Mouse (Mus musculus): ENCODE data around the gene Rnf43. TPM values are rescaled to one million over a fixed set of nuclear protein-coding genes. Genes with fewer than 3 reads are reported as not detected.
A peak's percentile ranks its signal among the peaks of the same experiment; 100 is the strongest.

Gene Rnf43
- polyA plus RNA-seq, 1 experiment from 2014 or later = 5.3 TPM

DNA sequence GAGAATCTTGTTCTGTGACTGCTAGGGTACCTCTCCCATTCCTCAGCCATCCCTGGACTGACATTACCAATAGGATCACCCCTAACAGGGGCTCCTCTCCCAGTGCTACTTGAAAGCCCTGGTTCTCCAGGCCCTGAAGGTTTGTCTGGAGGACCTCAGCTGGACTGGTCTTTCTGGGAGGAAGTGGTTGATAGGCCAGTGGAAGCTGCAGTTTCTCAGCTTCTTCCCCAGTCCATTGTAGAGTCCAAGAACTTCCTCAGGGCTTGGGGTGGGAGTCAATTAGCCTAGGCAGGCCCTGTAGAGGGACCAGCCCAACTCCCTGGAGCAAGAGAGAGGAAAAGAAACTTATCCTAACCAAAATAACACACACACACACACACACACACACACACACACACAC lies 63.0 kb downstream of the Rnf43 start:
- H3K9ac ChIP-seq (ENCODE audit: low read depth, low read length) = no peak overlapping the region; the same call in 1 of the 2 replicates
- H3K4me3 ChIP-seq (ENCODE audit: low read depth, low read length) = no peak overlapping the region
- ATAC-seq (ENCODE audit: low read depth) = no peak
- DNase-seq (ENCODE audit: low spot score) = no peak
- H3K4me2 ChIP-seq (ENCODE audit: low read depth, low read length) = peak overlapping the region; percentile 16; the same call in 1 of the 2 replicates
- no peaks in the 10 kb centered on the region for H3K36me3 ChIP-seq (ENCODE audit: control insufficient read depth, insufficient read depth, low read length)
- no peaks in the 10 kb centered on the region for H3K9me3 ChIP-seq (ENCODE audit: control insufficient read depth, low read length)
- H3K27ac ChIP-seq (replicated peaks; ENCODE audit: low read depth, low read length) = peak overlapping the region; percentile 75
- H3K4me1 ChIP-seq (ENCODE audit: control insufficient read depth, insufficient read depth, low read length) = peaks cover 14% of the 10 kb centered on the region
- H3K27me3 ChIP-seq (replicated peaks; ENCODE audit: control insufficient read depth, insufficient read depth, low read length) = no peaks in the 10 kb centered on the region

DNA sequence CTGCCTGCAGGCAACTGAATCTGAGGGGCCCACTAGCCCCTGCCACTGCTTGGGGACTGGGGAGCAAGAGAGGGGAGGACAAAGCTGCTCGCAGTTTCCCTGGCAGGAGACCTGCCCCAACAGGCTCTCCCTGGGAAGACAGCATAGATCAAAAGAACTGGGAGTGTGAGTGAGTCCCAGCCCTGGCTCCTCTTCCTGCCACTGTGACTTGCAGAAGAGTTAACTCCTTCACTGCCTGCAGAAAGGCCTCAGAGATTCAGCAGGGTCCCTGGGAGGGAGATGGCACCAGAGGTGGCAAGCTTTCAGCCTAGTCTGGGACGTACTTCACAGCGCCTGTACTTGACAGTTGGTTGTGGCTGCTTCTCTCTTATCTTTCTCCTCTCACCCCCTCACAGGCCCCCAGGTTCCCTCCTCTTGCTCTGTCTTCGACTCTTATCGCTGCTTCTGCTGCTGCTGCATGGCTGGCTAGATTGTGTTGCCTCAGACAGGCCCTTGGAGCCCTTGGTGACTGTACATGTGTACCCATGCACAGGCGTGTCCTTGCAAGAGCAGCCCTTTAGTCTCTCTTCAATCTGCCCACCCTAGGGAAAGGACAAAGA lies 63.5 kb downstream of the Rnf43 start:
- H3K9me3 ChIP-seq (ENCODE audit: control insufficient read depth, low read length) = no peaks in the 10 kb centered on the region
- no peak overlapping the region for H3K4me3 ChIP-seq (ENCODE audit: low read depth, low read length)
- no peaks in the 10 kb centered on the region for H3K27me3 ChIP-seq (replicated peaks; ENCODE audit: control insufficient read depth, insufficient read depth, low read length)
- 21% methylated on average over 6 of the region's 6 CpGs for WGBS
- H3K4me1 ChIP-seq (ENCODE audit: control insufficient read depth, insufficient read depth, low read length) = peaks cover 14% of the 10 kb centered on the region
- peak overlapping the region; percentile 75 for H3K27ac ChIP-seq (replicated peaks; ENCODE audit: low read depth, low read length)
- no peak overlapping the region for H3K9ac ChIP-seq (ENCODE audit: low read depth, low read length)
- ATAC-seq (ENCODE audit: low read depth) (peak; percentile 94), DNase-seq (ENCODE audit: low spot score) (peak; percentile 89)
- no peaks in the 10 kb centered on the region for H3K36me3 ChIP-seq (ENCODE audit: control insufficient read depth, insufficient read depth, low read length)
- peak overlapping the region; percentile 16; the same call in 1 of the 2 replicates for H3K4me2 ChIP-seq (ENCODE audit: low read depth, low read length)

DNA sequence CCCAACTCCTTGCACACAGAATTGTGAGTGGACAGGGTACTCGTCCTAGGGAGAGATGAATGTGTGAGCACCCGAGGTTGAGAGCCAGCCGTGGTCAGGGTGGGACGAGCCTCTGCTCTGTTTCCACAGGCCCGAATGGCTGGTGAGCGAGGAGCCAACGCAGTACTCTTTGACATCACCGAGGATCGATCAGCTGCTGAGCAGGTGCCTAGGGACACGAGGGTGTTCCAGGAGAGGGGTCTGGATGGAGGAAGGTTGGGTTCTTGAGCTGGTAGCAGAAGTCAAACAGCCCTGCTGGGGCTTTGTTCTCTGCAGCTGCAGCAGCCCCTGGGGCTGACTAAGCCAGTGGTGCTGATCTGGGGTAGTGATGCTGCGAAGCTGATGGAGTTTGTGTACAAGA lies 64.5 kb downstream of the Rnf43 start:
- Histone ChIP-seq H3K4me2 (ENCODE audit: low read depth, low read length) (no peak overlapping the region), H3K27ac (replicated peaks; ENCODE audit: low read depth, low read length) (peak overlapping the region; percentile 75), H3K27me3 (replicated peaks; ENCODE audit: control insufficient read depth, insufficient read depth, low read length) (no peaks in the 10 kb centered on the region), H3K9me3 (ENCODE audit: control insufficient read depth, low read length) (no peaks in the 10 kb centered on the region), H3K4me1 (ENCODE audit: control insufficient read depth, insufficient read depth, low read length) (peaks cover 14% of the 10 kb centered on the region), H3K36me3 (ENCODE audit: control insufficient read depth, insufficient read depth, low read length) (no peaks in the 10 kb centered on the region), H3K4me3 (ENCODE audit: low read depth, low read length) (no peak overlapping the region), H3K9ac (ENCODE audit: low read depth, low read length) (0 out of 2 replicates have a peak overlapping the region, but pooled peaks have one; percentile 19)
- DNase-seq (ENCODE audit: low spot score) = no peak
- 54% methylated on average over 11 of the region's 11 CpGs for WGBS
- ATAC-seq (ENCODE audit: low read depth) = no peak

DNA sequence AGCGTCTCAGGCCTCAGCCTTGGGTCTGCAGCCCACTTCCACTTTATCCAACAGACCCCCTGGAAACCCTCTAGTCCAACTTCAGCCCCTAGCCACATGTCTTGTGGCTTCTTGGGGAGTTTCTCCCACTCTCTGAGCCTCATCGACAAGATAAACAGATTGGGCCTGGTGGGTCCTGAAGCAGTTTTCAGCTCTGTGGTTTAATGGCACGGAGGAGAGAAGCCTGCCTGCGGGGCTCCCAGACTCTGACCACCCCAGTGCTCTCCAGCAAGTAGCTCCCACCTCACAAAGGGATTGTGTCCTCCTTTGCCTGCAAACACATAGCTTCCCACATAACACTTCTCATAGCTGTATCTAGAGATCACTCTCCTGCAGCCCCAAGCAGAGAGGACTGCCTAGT lies 64.9 kb downstream of the Rnf43 start:
- DNase-seq (ENCODE audit: low spot score) = no peak
- 67% methylated on average over 4 of the region's 4 CpGs for WGBS
- Histone ChIP-seq H3K9me3 (ENCODE audit: control insufficient read depth, low read length) (no peaks in the 10 kb centered on the region), H3K27me3 (replicated peaks; ENCODE audit: control insufficient read depth, insufficient read depth, low read length) (no peaks in the 10 kb centered on the region), H3K4me2 (ENCODE audit: low read depth, low read length) (no peak overlapping the region), H3K36me3 (ENCODE audit: control insufficient read depth, insufficient read depth, low read length) (no peaks in the 10 kb centered on the region), H3K27ac (replicated peaks; ENCODE audit: low read depth, low read length) (no peak overlapping the region), H3K4me3 (ENCODE audit: low read depth, low read length) (no peak overlapping the region), H3K4me1 (ENCODE audit: control insufficient read depth, insufficient read depth, low read length) (peaks cover 14% of the 10 kb centered on the region), H3K9ac (ENCODE audit: low read depth, low read length) (no peak overlapping the region)
- no peak for ATAC-seq (ENCODE audit: low read depth)

DNA sequence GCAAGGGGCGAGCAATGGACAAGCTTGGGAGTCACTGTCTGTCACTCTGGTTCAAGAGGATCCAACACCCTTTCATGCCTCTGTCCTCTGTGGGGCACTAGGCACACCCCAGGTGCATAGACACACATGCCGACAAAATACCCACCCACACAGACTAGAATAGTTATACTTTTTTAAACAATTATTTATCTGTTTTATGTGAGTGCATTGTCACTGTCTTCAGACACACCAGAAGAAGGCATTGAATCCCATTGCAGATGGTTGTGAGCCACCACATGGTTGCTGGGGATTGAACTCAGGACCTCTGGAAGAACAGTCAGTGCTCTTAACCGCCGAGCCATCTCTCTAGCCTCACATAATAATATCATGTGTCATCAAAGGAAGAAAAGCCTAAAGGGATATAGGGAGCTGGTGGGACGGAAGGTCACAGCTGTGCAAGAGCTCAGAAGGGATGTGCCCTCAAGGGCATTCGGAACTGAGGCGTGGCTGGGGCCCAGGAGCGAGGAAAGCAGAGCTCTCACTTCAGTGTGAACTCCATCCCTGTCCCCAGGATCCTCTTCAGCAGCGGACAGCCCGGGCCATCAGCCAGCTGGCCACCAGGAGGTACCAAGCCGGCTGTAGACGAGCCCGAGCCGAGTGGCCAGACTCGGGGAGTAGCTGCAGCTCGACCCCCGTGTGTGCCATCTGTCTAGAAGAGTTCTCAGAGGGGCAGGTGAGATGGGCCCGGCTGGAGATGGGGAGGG lies 66.5 kb downstream of the Rnf43 start:
- no peak for DNase-seq (ENCODE audit: low spot score)
- H3K4me1 ChIP-seq (ENCODE audit: control insufficient read depth, insufficient read depth, low read length) = peaks cover 14% of the 10 kb centered on the region
- no peaks in the 10 kb centered on the region for H3K36me3 ChIP-seq (ENCODE audit: control insufficient read depth, insufficient read depth, low read length)
- H3K27ac ChIP-seq (replicated peaks; ENCODE audit: low read depth, low read length) = no peak overlapping the region
- H3K27me3 ChIP-seq (replicated peaks; ENCODE audit: control insufficient read depth, insufficient read depth, low read length) = no peaks in the 10 kb centered on the region
- H3K9ac ChIP-seq (ENCODE audit: low read depth, low read length) = no peak overlapping the region
- no peak for ATAC-seq (ENCODE audit: low read depth)
- H3K9me3 ChIP-seq (ENCODE audit: control insufficient read depth, low read length) = no peaks in the 10 kb centered on the region
- no peak overlapping the region for H3K4me3 ChIP-seq (ENCODE audit: low read depth, low read length)
- 61% methylated on average over 17 of the region's 18 CpGs for WGBS
- no peak overlapping the region for H3K4me2 ChIP-seq (ENCODE audit: low read depth, low read length)

DNA sequence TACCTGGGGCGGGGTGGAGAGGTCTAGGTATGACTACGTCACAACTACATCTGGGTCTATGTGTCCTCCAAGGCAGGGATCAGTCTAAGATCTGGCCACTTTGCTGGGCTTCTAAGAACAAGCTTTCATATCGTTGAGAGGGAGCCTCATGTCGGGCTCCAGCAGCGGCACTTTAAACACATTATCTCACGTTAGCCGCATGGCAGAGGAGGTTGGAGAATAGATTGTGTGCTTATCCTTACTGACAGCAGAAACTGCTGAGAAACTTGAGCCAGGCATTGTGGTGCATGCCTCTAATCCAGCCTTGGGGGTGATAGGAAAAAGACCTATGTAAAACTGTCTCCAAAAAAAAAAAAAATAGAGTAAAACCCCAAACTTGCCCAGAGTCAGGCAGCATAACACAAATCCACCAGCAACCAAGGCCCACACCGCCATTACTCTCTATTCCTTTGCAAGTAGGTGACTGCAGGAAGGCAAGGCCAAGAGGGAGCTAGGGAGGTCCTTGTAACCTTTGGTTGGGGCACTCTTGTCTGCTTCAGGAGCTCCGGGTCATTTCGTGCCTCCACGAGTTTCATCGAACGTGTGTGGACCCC lies 67.2 kb downstream of the Rnf43 start:
- H3K36me3 ChIP-seq (ENCODE audit: control insufficient read depth, insufficient read depth, low read length) = no peaks in the 10 kb centered on the region
- H3K9me3 ChIP-seq (ENCODE audit: control insufficient read depth, low read length) = no peaks in the 10 kb centered on the region
- WGBS = 80% methylated on average over 13 of the region's 13 CpGs
- ATAC-seq (ENCODE audit: low read depth) (no peak), DNase-seq (ENCODE audit: low spot score) (no peak)
- H3K4me1 ChIP-seq (ENCODE audit: control insufficient read depth, insufficient read depth, low read length) = peaks cover 14% of the 10 kb centered on the region
- no peak overlapping the region for H3K9ac ChIP-seq (ENCODE audit: low read depth, low read length)
- H3K4me2 ChIP-seq (ENCODE audit: low read depth, low read length) = no peak overlapping the region
- no peak overlapping the region for H3K27ac ChIP-seq (replicated peaks; ENCODE audit: low read depth, low read length)
- no peak overlapping the region for H3K4me3 ChIP-seq (ENCODE audit: low read depth, low read length)
- no peaks in the 10 kb centered on the region for H3K27me3 ChIP-seq (replicated peaks; ENCODE audit: control insufficient read depth, insufficient read depth, low read length)

DNA sequence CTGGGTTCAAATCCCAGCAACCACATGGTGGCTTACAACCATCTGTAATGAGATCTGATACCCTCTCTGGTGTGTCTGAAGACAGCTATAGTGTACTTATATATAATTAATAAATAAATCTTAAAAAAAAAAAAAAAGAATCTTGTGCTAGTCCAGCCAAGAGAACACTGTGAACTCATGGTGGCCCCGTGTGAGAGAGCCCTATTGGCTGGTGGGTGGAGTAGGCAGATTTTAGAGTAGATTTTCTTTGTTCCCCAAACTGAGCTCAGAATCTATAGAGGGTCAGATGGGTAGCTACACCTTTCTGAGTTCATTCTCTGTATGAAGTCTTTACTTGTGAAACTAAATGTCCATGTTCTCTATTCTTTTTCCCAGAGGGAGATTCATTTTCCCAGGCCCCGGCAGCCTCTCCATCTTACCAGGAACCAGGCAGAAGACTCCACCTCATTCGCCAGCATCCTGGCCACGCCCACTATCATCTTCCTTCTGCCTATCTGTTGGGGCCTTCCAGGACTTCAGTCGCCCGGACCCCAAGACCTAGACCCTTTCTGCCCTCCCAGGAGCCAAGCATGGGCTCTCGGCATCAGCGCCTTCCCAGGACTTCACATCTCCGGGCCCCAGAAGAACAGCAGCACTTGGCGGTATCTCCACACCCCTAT lies 68.3 kb downstream of the Rnf43 start:
- no peaks in the 10 kb centered on the region for H3K27me3 ChIP-seq (replicated peaks; ENCODE audit: control insufficient read depth, insufficient read depth, low read length)
- ATAC-seq (ENCODE audit: low read depth) (no peak), DNase-seq (ENCODE audit: low spot score) (no peak)
- H3K27ac ChIP-seq (replicated peaks; ENCODE audit: low read depth, low read length) = no peak overlapping the region
- no peaks in the 10 kb centered on the region for H3K36me3 ChIP-seq (ENCODE audit: control insufficient read depth, insufficient read depth, low read length)
- no peaks in the 10 kb centered on the region for H3K9me3 ChIP-seq (ENCODE audit: control insufficient read depth, low read length)
- peaks cover 10% of the 10 kb centered on the region for H3K4me1 ChIP-seq (ENCODE audit: control insufficient read depth, insufficient read depth, low read length)
- H3K4me3 ChIP-seq (ENCODE audit: low read depth, low read length) = no peak overlapping the region
- no peak overlapping the region for H3K4me2 ChIP-seq (ENCODE audit: low read depth, low read length)
- no peak overlapping the region for H3K9ac ChIP-seq (ENCODE audit: low read depth, low read length)
- WGBS = 68% methylated on average over 10 of the region's 10 CpGs

DNA sequence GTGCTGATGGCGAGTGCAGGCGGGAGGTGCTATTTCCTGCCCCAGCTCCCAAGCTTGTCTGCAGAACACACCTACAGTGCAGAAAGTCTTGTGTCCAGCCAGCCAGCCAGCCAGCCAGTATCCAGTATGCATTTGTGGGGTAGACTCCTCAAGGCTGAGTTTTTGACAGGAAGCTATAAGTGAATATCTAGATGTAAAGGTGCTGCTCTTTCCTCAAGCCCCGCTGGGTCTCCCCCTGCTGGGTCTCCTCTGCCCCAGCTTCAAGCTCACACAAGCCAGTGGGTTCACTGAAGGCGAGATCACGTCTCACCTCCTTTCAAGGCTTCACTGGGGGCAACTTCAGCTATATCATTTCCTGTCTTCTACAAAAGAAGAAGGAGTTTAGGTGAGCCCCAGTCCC lies 71.8 kb downstream of the Rnf43 start:
- Histone ChIP-seq H3K9ac (ENCODE audit: low read depth, low read length) (0 out of 2 replicates have a peak overlapping the region, but pooled peaks have one; percentile 38), H3K4me1 (ENCODE audit: control insufficient read depth, insufficient read depth, low read length) (peaks cover 9% of the 10 kb centered on the region; the same call in 1 of the 2 replicates), H3K4me3 (ENCODE audit: low read depth, low read length) (no peak overlapping the region), H3K9me3 (ENCODE audit: control insufficient read depth, low read length) (no peaks in the 10 kb centered on the region), H3K36me3 (ENCODE audit: control insufficient read depth, insufficient read depth, low read length) (0 out of 2 replicates have a peak, but pooled peaks cover 4% of the 10 kb centered on the region), H3K27ac (replicated peaks; ENCODE audit: low read depth, low read length) (no peak overlapping the region), H3K27me3 (replicated peaks; ENCODE audit: control insufficient read depth, insufficient read depth, low read length) (no peaks in the 10 kb centered on the region), H3K4me2 (ENCODE audit: low read depth, low read length) (peak overlapping the region; percentile 41; the same call in 1 of the 2 replicates)
- ATAC-seq (ENCODE audit: low read depth) (no peak), DNase-seq (ENCODE audit: low spot score) (no peak)
- WGBS = 40% methylated on average over 5 of the region's 5 CpGs

Data from embryonic facial prominence, embryonic 14.5 days (tissue).